Mouse (Mus musculus): Measurements from ENCODE around the gene Rnf123. TPM values are rescaled to one million over a fixed set of nuclear protein-coding genes. Genes with fewer than 3 reads are reported as not detected.
A peak's percentile ranks its signal among the peaks of the same experiment; 100 is the strongest.

The Rnf123 gene
- 36.9 and 41.2 TPM in 2 replicates for polyA plus RNA-seq (2016; fragmentation: Nextera tagmentation; extraction: Ambion mirVana)

GRCm38 (mm10) chr9:108082988-108083431, at the start of gene Rnf123:
Rnf123 (minus strand) TSS chr9:108083346.
- 34% methylated on average over 12 of the region's 12 CpGs for WGBS
- H3K27me3 ChIP-seq, result peaks cover 46% of the 10 kb centered on the region
- peaks cover 41% of the 10 kb centered on the region for H3K36me3 ChIP-seq (replicated peaks)
- H3K9ac ChIP-seq, result peak within 1 kb of the TSS; percentile 7; the same call in 1 of the 2 replicates
- peaks cover 18% of the 10 kb centered on the region for H3K4me1 ChIP-seq
- H3K4me2 ChIP-seq, result peak within 1 kb of the TSS; percentile 10; the same call in 1 of the 2 replicates
- no peak within 1 kb of the TSS for H3K27ac ChIP-seq
- H3K4me3 ChIP-seq (replicated peaks), result peak within 1 kb of the TSS; percentile 10
- H3K9me3 ChIP-seq, result no peaks in the 10 kb centered on the region
- ATAC-seq (ENCODE audit: low FRiP score), result no peak

GRCm38 (mm10) chr9:108132373-108132772, 49.2 kb upstream of the Rnf123 start:
- no peak overlapping the region for H3K4me3 ChIP-seq (replicated peaks)
- H3K9ac ChIP-seq, result no peak overlapping the region
- no peaks in the 10 kb centered on the region for H3K4me1 ChIP-seq
- H3K36me3 ChIP-seq (replicated peaks), result no peaks in the 10 kb centered on the region; the same call in 1 of the 2 replicates
- H3K27me3 ChIP-seq, result 0 out of 2 replicates have a peak, but pooled peaks cover 3% of the 10 kb centered on the region
- WGBS, result 93% methylated on average over 3 of the region's 3 CpGs
- ATAC-seq (ENCODE audit: low FRiP score), result no peak
- H3K4me2 ChIP-seq, result no peak overlapping the region
- no peaks in the 10 kb centered on the region for H3K9me3 ChIP-seq
- no peak overlapping the region for H3K27ac ChIP-seq

DNA sequence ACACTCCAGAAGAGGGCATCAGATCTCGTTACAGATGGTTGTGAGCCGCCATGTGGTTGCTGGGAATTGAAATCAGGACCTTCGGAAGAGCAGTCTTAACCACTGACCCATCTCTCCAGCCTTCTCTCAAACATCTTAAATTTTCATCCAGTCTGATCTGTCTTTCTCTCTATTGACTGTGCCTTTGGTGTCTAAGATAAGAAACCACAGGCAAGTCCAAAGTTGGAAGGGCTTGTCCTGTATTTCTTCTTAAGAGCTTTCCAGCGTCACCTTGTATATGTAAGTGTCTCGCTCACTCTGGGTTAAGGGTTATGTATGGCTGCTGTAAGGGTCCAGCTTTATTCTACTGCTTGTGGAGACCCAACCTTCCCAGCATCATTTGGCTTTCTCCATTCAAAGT, 48.4 kb upstream of the Rnf123 start:
- H3K9ac ChIP-seq, result no peak overlapping the region
- no peak overlapping the region for H3K27ac ChIP-seq
- no peaks in the 10 kb centered on the region; the same call in 1 of the 2 replicates for H3K36me3 ChIP-seq (replicated peaks)
- WGBS, result 90% methylated on average over 5 of the region's 5 CpGs
- H3K27me3 ChIP-seq, result 0 out of 2 replicates have a peak, but pooled peaks cover 3% of the 10 kb centered on the region
- no peak overlapping the region for H3K4me3 ChIP-seq (replicated peaks)
- no peak for ATAC-seq (ENCODE audit: low FRiP score)
- H3K9me3 ChIP-seq, result no peaks in the 10 kb centered on the region
- H3K4me1 ChIP-seq, result no peaks in the 10 kb centered on the region
- H3K4me2 ChIP-seq, result no peak overlapping the region

GRCm38 (mm10) chr9:108129042-108129948, 46.1 kb upstream of the Rnf123 start:
- peaks cover 5% of the 10 kb centered on the region; the same call in 1 of the 2 replicates for H3K36me3 ChIP-seq (replicated peaks)
- H3K4me2 ChIP-seq, result no peak overlapping the region
- no peaks in the 10 kb centered on the region for H3K4me1 ChIP-seq
- ATAC-seq (ENCODE audit: low FRiP score), result no peak
- H3K27ac ChIP-seq, result no peak overlapping the region
- no peaks in the 10 kb centered on the region for H3K9me3 ChIP-seq
- no peak overlapping the region for H3K4me3 ChIP-seq (replicated peaks)
- WGBS, result 89% methylated on average over 13 of the region's 13 CpGs
- 0 out of 2 replicates have a peak, but pooled peaks cover 3% of the 10 kb centered on the region for H3K27me3 ChIP-seq
- peak overlapping the region; percentile 4; the same call in 1 of the 2 replicates for H3K9ac ChIP-seq

GRCm38 (mm10) chr9:108128248-108128647, 45.1 kb upstream of the Rnf123 start:
- no peak for ATAC-seq (ENCODE audit: low FRiP score)
- 89% methylated on average over 11 of the region's 11 CpGs for WGBS

GRCm38 (mm10) chr9:108126436-108127180, 43.5 kb upstream of the Rnf123 start:
- H3K4me1 ChIP-seq, result no peaks in the 10 kb centered on the region
- H3K9ac ChIP-seq, result no peak overlapping the region
- peaks cover 5% of the 10 kb centered on the region; the same call in 1 of the 2 replicates for H3K36me3 ChIP-seq (replicated peaks)
- H3K4me3 ChIP-seq (replicated peaks), result no peak overlapping the region
- no peaks in the 10 kb centered on the region for H3K9me3 ChIP-seq
- 88% methylated on average over 17 of the region's 17 CpGs for WGBS
- no peak overlapping the region for H3K27ac ChIP-seq
- no peak for ATAC-seq (ENCODE audit: low FRiP score)
- H3K4me2 ChIP-seq, result no peak overlapping the region
- H3K27me3 ChIP-seq, result 0 out of 2 replicates have a peak, but pooled peaks cover 3% of the 10 kb centered on the region

More at GRCm38 (mm10) chr9:108128248-108128647, 45.1 kb upstream of the Rnf123 start:
- no peak overlapping the region for H3K4me2 ChIP-seq
- H3K4me1 ChIP-seq, result no peaks in the 10 kb centered on the region
- no peak overlapping the region for H3K4me3 ChIP-seq (replicated peaks)
- no peak overlapping the region for H3K27ac ChIP-seq
- H3K9ac ChIP-seq, result no peak overlapping the region
- 0 out of 2 replicates have a peak, but pooled peaks cover 3% of the 10 kb centered on the region for H3K27me3 ChIP-seq
- H3K9me3 ChIP-seq, result no peaks in the 10 kb centered on the region
- peaks cover 5% of the 10 kb centered on the region; the same call in 1 of the 2 replicates for H3K36me3 ChIP-seq (replicated peaks)

GRCm38 (mm10) chr9:108125731-108126130, 42.6 kb upstream of the Rnf123 start:
- Histone ChIP-seq H3K4me2 (no peak overlapping the region), H3K27me3 (0 out of 2 replicates have a peak, but pooled peaks cover 3% of the 10 kb centered on the region), H3K4me1 (no peaks in the 10 kb centered on the region), H3K36me3 (replicated peaks) (peaks cover 5% of the 10 kb centered on the region; the same call in 1 of the 2 replicates), H3K27ac (no peak overlapping the region), H3K9me3 (no peaks in the 10 kb centered on the region), H3K4me3 (replicated peaks) (no peak overlapping the region), H3K9ac (no peak overlapping the region)
- 93% methylated on average over 8 of the region's 8 CpGs for WGBS
- no peak for ATAC-seq (ENCODE audit: low FRiP score)

- ATAC-seq (ENCODE audit: low FRiP score), result no peak
- Histone ChIP-seq H3K9me3 (no peaks in the 10 kb centered on the region), H3K36me3 (replicated peaks) (peaks cover 5% of the 10 kb centered on the region; the same call in 1 of the 2 replicates), H3K27ac (no peak overlapping the region), H3K4me2 (no peak overlapping the region), H3K4me3 (replicated peaks) (no peak overlapping the region), H3K4me1 (peaks cover 7% of the 10 kb centered on the region; the same call in 1 of the 2 replicates), H3K9ac (no peak overlapping the region), H3K27me3 (0 out of 2 replicates have a peak, but pooled peaks cover 1% of the 10 kb centered on the region)
- 78% methylated on average over 4 of the region's 4 CpGs for WGBS
Measured at GRCm38 (mm10) chr9:108123916-108124315, 40.8 kb upstream of the Rnf123 start.

- Histone ChIP-seq H3K9ac (no peak overlapping the region), H3K4me3 (replicated peaks) (no peak overlapping the region), H3K27me3 (no peaks in the 10 kb centered on the region), H3K36me3 (replicated peaks) (peaks cover 10% of the 10 kb centered on the region), H3K27ac (no peak overlapping the region), H3K9me3 (no peaks in the 10 kb centered on the region), H3K4me1 (peaks cover 7% of the 10 kb centered on the region; the same call in 1 of the 2 replicates), H3K4me2 (no peak overlapping the region)
- ATAC-seq (ENCODE audit: low FRiP score), result no peak
- 88% methylated on average over 10 of the region's 10 CpGs for WGBS
Measured at GRCm38 (mm10) chr9:108121170-108121969, 38.2 kb upstream of the Rnf123 start.

DNA sequence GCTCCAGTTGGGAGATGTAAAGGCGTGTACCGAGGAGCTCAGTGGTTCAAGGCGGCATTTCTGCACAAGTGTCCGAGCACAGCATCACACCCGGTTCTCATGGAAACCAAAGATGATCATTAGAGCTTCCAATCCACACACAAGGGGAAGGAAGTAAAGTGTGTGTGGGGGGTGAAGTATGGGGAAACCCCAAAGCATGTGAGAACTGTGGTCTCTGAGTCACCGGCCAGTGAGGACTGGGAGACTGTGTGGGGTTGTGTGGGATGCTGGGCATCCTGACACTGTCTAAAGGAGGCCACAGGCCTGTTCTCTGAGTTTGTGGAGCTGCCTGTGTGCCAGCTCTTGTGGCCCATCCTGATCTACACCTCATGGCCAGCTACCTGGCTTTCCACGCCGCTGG, 37.5 kb upstream of the Rnf123 start:
- Histone ChIP-seq H3K9me3 (no peaks in the 10 kb centered on the region), H3K36me3 (replicated peaks) (peaks cover 14% of the 10 kb centered on the region), H3K4me3 (replicated peaks) (no peak overlapping the region), H3K27ac (no peak overlapping the region), H3K4me1 (peaks cover 7% of the 10 kb centered on the region; the same call in 1 of the 2 replicates), H3K4me2 (no peak overlapping the region), H3K9ac (no peak overlapping the region), H3K27me3 (no peaks in the 10 kb centered on the region)
- no peak for ATAC-seq (ENCODE audit: low FRiP score)
- 93% methylated on average over 8 of the region's 8 CpGs for WGBS

DNA sequence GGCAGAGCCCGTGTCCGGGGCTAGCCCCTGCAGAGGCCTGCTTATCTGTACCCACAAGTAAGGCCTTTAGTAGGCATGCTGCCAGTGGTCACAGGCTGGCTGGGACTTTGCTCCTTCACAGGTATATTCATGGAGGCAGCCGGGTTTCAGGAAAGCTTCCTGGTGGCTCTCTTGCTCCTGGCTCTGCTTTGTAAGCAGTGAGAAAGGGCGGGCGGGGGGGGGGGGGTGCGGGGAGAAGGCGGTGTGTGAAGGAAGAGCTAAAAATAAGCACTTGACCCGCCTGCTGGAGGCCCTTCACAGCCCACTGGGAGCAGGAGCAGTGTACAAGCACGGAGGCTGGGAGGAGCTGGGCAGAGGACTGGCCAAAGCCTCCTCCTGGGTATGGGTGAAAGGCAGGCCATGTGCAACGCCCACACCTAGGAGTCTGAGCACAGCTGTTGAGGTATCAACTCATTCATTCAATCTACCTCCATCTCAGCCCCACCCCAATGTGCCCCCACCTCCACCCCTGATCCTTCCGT, 36.8 kb upstream of the Rnf123 start:
- Histone ChIP-seq H3K4me2 (no peak overlapping the region), H3K27me3 (no peaks in the 10 kb centered on the region), H3K27ac (no peak overlapping the region), H3K9ac (no peak overlapping the region), H3K36me3 (replicated peaks) (peaks cover 17% of the 10 kb centered on the region), H3K4me3 (replicated peaks) (no peak overlapping the region), H3K9me3 (no peaks in the 10 kb centered on the region), H3K4me1 (peaks cover 7% of the 10 kb centered on the region; the same call in 1 of the 2 replicates)
- 0 out of 2 replicates have a peak, but pooled peaks have one; percentile 11 for ATAC-seq (ENCODE audit: low FRiP score)
- WGBS, result 62% methylated on average over 11 of the region's 11 CpGs
